Mouse (Mus musculus) hindbrain, embryonic 11.5 days (tissue): ENCODE data around the gene Olfr287. TPM values are rescaled to one million over a fixed set of nuclear protein-coding genes. Genes with fewer than 3 reads are reported as not detected.
A peak's percentile ranks its signal among the peaks of the same experiment; 100 is the strongest.

ENCODE experiments used
- ATAC-seq: fragments of 200-750 bp; cut with Nextera tagmentation; 2 replicates; pipeline ENCODE4 v1.8.0; 2017; ENCODE audit warnings: mild to moderate bottlenecking, moderate TSS enrichment, moderate library complexity; ENCODE audit not compliant: low FRiP score
- DNase-seq: peaks from one replicate; pipeline ENCODE4 v3.0.0-alpha.2; 2015; ENCODE audit warnings: low spot score
- H3K27ac ChIP-seq: fragments of 300-500 bp; sonication (generic); 2 replicates; pipeline ENCODE4 v1.5.1; 2014; ENCODE audit warnings: mild to moderate bottlenecking, low read depth, low read length
- H3K27me3 ChIP-seq: fragments of 300-500 bp; sonication (generic); 2 replicates; pipeline ENCODE4 v1.6.1; 2014; ENCODE audit warnings: mild to moderate bottlenecking, low read length, moderate library complexity, mixed read lengths; ENCODE audit not compliant: control insufficient read depth, insufficient read depth
- H3K36me3 ChIP-seq: fragments of 300-500 bp; sonication (generic); 2 replicates; pipeline ENCODE4 v1.6.1; 2014; ENCODE audit warnings: mild to moderate bottlenecking, low read length, moderate library complexity, mixed read lengths; ENCODE audit not compliant: control insufficient read depth, insufficient read depth
- H3K4me1 ChIP-seq: fragments of 300-500 bp; sonication (generic); replicated peaks from 2 replicates; pipeline ENCODE4 v1.6.1; 2014; ENCODE audit warnings: low read length, mixed read lengths; ENCODE audit not compliant: control insufficient read depth, insufficient read depth
- H3K4me2 ChIP-seq: fragments of 300-500 bp; sonication (generic); replicated peaks from 2 replicates; pipeline ENCODE4 v1.6.1; 2014; ENCODE audit warnings: mild to moderate bottlenecking, low read depth, low read length
- H3K4me3 ChIP-seq: fragments of 300-500 bp; sonication (generic); 2 replicates; pipeline ENCODE4 v1.5.1; 2014; ENCODE audit warnings: low read depth, low read length
- H3K9ac ChIP-seq: fragments of 300-500 bp; sonication (generic); 2 replicates; pipeline ENCODE4 v1.6.1; 2014; ENCODE audit warnings: low read depth, low read length
- H3K9me3 ChIP-seq: fragments of 300-500 bp; sonication (generic); 2 replicates; pipeline ENCODE4 v1.6.1; 2016; ENCODE audit warnings: low read length; ENCODE audit not compliant: control insufficient read depth
- WGBS: fragments of 180-500 bp; shearing (Covaris S2); extraction: QIAGEN DNeasy Blood & Tissue Kit; methylation state at CpG from one replicate; pipeline ENCODE4 v1.1.7; 2014; 5-methylcytosine and 5-hydroxymethylcytosine counted together
- polyA plus RNA-seq: library from polyadenylated mRNA; unstranded; fragments of >200 nt; fragmentation: Nextera tagmentation; extraction: Ambion mirVana; gene quantifications from 2 replicates; pipeline ENCODE4 v1.2.1, GENCODE M21; 2014

Gene Olfr287
- polyA plus RNA-seq, 1 experiment from 2014 or later = not detected

GRCm38 (mm10) chr15:98165525-98165924, 55.3 kb downstream of the Olfr287 start, which contains the start of gene Asb8:
Gene Asb8 (minus strand): TSS chr15:98165625.
- WGBS = 80% methylated on average over 5 of the region's 5 CpGs
- DNase-seq = no peak

DNA sequence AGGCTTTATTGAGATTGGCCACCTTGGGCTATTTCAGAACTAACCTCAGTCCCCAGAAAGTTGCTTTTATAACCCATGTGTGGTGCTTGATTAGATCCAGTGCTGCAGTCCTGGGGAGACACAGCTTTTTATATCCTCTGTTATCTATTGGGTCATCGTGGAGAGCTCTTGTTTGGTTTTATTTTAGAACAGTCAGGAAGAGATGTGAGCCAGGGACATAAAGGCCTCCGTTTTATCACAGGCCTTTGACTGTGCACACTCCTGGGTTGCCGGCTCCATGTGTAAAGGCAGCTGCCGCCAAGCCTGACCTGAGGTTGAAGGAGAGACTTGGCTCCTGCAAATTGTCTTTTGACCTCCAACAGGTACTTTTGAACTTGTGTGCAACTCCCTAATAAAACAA, 58.3 kb downstream of the Olfr287 start:
- WGBS = 85% methylated on average over 4 of the region's 4 CpGs
- H3K9me3 ChIP-seq = no peaks in the 10 kb centered on the region

More at GRCm38 (mm10) chr15:98165525-98165924, 55.3 kb downstream of the Olfr287 start, which contains the start of gene Asb8:
- Histone ChIP-seq H3K4me1 (peaks cover 9% of the 10 kb centered on the region), H3K9me3 (no peaks in the 10 kb centered on the region), H3K27me3 (peaks cover 24% of the 10 kb centered on the region), H3K4me2 (peak within 1 kb of the TSS; percentile 82; the same call in 1 of the 2 replicates), H3K4me3 (no peak within 1 kb of the TSS), H3K9ac (no peak within 1 kb of the TSS), H3K27ac (no peak within 1 kb of the TSS), H3K36me3 (no peaks in the 10 kb centered on the region)
- no peak for ATAC-seq

DNA sequence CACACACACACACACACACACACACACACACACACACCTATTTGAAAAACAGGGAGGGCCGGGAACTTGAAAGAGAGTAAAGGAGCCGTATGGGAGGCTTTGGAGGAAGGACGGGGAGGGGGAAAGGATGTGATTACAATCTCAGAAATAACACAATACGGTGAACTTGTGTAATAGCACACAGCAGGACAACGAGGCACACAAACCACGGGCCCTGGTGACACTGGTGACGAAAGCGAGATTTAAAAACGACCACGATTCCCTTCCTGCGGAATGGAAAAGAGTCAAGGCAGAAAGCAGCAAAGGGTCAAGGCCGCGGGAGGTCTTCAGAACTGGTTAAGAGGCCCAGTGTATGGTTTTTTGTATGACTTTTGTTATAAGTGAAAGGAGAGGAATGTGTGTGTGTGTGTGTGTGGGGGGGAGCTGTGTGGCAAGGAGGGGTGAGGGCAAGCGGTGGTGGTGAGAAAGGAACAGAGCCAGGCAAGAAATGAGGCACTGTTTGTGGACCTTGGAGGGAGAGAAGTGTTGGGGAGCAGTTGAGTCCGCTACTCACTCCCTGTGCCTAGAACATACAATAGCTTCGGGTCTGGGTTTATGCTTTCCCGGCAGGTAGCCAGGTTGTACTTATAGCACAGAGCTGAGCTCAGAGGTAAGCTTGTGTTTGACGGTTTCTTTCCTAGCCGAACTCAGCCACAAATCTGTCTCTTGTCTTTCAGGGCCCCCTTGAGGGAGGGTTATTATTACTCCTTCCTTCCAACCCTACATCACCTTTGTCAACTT, 59.6 kb downstream of the Olfr287 start:
- 0 out of 2 replicates have a peak, but pooled peaks cover 2% of the 10 kb centered on the region for H3K4me1 ChIP-seq
- H3K27ac ChIP-seq = no peak overlapping the region
- H3K9me3 ChIP-seq = no peaks in the 10 kb centered on the region
- ATAC-seq (no peak), DNase-seq (no peak)
- no peak overlapping the region for H3K4me2 ChIP-seq
- 64% methylated on average over 19 of the region's 19 CpGs for WGBS
- H3K4me3 ChIP-seq = no peak overlapping the region
- no peaks in the 10 kb centered on the region for H3K27me3 ChIP-seq
- no peaks in the 10 kb centered on the region for H3K36me3 ChIP-seq
- H3K9ac ChIP-seq = no peak overlapping the region

More for the DNA sequence above, 58.3 kb downstream of the Olfr287 start:
- no peak overlapping the region for H3K27ac ChIP-seq
- ATAC-seq = no peak
- H3K27me3 ChIP-seq = no peaks in the 10 kb centered on the region
- 0 out of 2 replicates have a peak, but pooled peaks cover 2% of the 10 kb centered on the region for H3K4me1 ChIP-seq
- H3K9ac ChIP-seq = no peak overlapping the region
- no peaks in the 10 kb centered on the region for H3K36me3 ChIP-seq
- H3K4me2 ChIP-seq = no peak overlapping the region
- H3K4me3 ChIP-seq = no peak overlapping the region
- DNase-seq = no peak

- Histone ChIP-seq H3K27ac (no peak overlapping the region), H3K4me3 (no peak overlapping the region), H3K36me3 (no peaks in the 10 kb centered on the region), H3K27me3 (no peaks in the 10 kb centered on the region), H3K4me1 (0 out of 2 replicates have a peak, but pooled peaks cover 2% of the 10 kb centered on the region), H3K9ac (no peak overlapping the region), H3K9me3 (no peaks in the 10 kb centered on the region), H3K4me2 (no peak overlapping the region)
- no peak for ATAC-seq
- no peak for DNase-seq
- 72% methylated on average over 1 of the region's 1 CpGs for WGBS
Measured at GRCm38 (mm10) chr15:98157253-98157652, 63.6 kb downstream of the Olfr287 start.

Other genes with a start within 250 kb of the Olfr287 start
- 128 and 132 TPM in 2 replicates for gene Col2a1, start 216.4 kb downstream of the Olfr287 start, polyA plus RNA-seq
- gene Pfkm, start 128.5 kb downstream of the Olfr287 start, polyA plus RNA-seq = 32.1 and 32.6 TPM in 2 replicates
- 40.6 and 41.5 TPM in 2 replicates for gene Senp1, start 127.3 kb downstream of the Olfr287 start, polyA plus RNA-seq
- 47.6 and 53.2 TPM in 2 replicates for gene Asb8, start 55.4 kb downstream of the Olfr287 start, polyA plus RNA-seq
- gene Ccdc184, start 53.9 kb downstream of the Olfr287 start, polyA plus RNA-seq = 13.3 and 15.9 TPM in 2 replicates
- gene Olfr288, start 25.5 kb downstream of the Olfr287 start, polyA plus RNA-seq = not detected in 2 replicates
- gene Gm44579, start 79 bp downstream of the Olfr287 start, polyA plus RNA-seq = not detected in 2 replicates
- not detected in 2 replicates for gene Olfr286, start 13.4 kb upstream of the Olfr287 start, polyA plus RNA-seq
- not detected in 2 replicates for gene H1fnt, start 36.2 kb upstream of the Olfr287 start, polyA plus RNA-seq
- 1.7 and 2.1 TPM in 2 replicates for gene Zfp641, start 75.1 kb upstream of the Olfr287 start, polyA plus RNA-seq
- gene Olfr285, start 96.3 kb upstream of the Olfr287 start, polyA plus RNA-seq = not detected in 2 replicates
- gene Olfr284, start 119.9 kb upstream of the Olfr287 start, polyA plus RNA-seq = not detected in 2 replicates
- gene Olfr283, start 159.9 kb upstream of the Olfr287 start, polyA plus RNA-seq = not detected in 2 replicates
- not detected in 2 replicates for gene Olfr282, start 210.2 kb upstream of the Olfr287 start, polyA plus RNA-seq
- not detected in 2 replicates for gene Olfr281, start 231.5 kb upstream of the Olfr287 start, polyA plus RNA-seq
- gene OR5BS1P, start 248.8 kb upstream of the Olfr287 start, polyA plus RNA-seq = not detected in 2 replicates